17 mouse cellular contexts compared by ENCODE assay signal in the genomic region with DNA sequence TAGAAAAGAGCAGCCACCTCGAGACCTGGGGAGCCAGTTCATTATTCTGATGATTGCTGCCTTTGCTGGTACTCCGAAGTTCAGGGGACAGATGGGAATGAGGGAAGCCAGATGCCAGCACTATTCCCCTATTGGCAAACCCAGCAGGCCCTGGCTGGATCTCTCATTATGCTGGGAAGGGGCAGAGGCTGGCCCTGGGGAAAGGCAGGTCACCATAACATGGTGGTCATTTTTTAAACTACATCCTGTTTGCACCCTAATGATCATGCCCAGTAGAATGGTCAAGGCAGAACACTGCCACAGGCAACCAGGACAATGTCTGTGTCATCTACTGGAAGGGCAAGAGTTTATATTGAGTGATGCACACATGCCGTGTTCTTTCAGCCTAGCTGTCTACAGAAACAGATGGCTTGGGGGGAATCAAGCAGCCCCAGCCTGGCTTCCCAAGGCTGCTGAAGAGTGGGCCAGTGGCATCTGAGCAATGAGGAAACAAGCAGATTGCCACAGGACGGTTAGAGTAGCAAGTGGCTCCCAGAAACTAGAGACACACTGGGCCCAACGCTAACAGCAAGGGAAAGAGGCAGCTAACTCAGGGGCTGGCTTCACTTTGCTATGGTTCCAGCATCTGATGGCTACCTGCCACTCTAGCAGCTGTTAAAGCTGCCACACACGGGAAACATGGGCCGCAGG.
DNase-seq lines count a peak whose midpoint lies in the region; ATAC-seq and TF ChIP-seq lines count a peak whose summit lies in the region.
"Had no signal": no experiment of that assay in that cellular context is flagged by ENCODE, and none has a peak within 500 bp of the region (broad histone marks: within the 10 kb centered on the region; RNA-seq: fewer than 3 reads in every experiment).

No protein-coding gene starts in this region.

- H3K9me3 ChIP-seq in forebrain, embryonic 13.5 days (replicated peaks), result no peaks in the 10 kb centered on the region
- H3K9me3 ChIP-seq in forebrain, embryonic 12.5 days, result no peaks in the 10 kb centered on the region
- H3K9me3 ChIP-seq in forebrain, embryonic 14.5 days (replicated peaks; ENCODE audit: control insufficient read depth, low read length), result no peaks in the 10 kb centered on the region; the same call in 1 of the 2 replicates
- H3K9me3 ChIP-seq in stomach, postnatal 0 days (ENCODE audit: control insufficient read depth, low read length), result no peaks in the 10 kb centered on the region
- H3K9me3 ChIP-seq: embryonic facial prominence, embryonic 13.5 days; hindbrain, embryonic 10.5 days; intestine, embryonic 15.5 days; limb, embryonic 13.5 days had no signal

- TF ChIP-seq EP300 in stomach, postnatal 0 days (optimal IDR thresholded peaks at IDR 0.05), result no peak

- H3K4me3 ChIP-seq in forebrain, embryonic 13.5 days, result no peak overlapping the region
- no peak overlapping the region for H3K4me3 ChIP-seq in forebrain, embryonic 12.5 days (replicated peaks)
- no peak overlapping the region for H3K4me3 ChIP-seq in forebrain, embryonic 14.5 days (ENCODE audit: low read depth, low read length)
- H3K4me3 ChIP-seq in stomach, postnatal 0 days (ENCODE audit: low read depth, low read length), result no peak overlapping the region
- H3K4me3 ChIP-seq: embryonic facial prominence, embryonic 13.5 days; hindbrain, embryonic 10.5 days; intestine, embryonic 15.5 days; limb, embryonic 13.5 days; midbrain, embryonic 13.5 days had no signal

- WGBS in forebrain, embryonic 13.5 days, result 78% methylated on average over 7 of the region's 7 CpGs
- 85% methylated on average over 7 of the region's 7 CpGs for WGBS in forebrain, embryonic 12.5 days
- WGBS in forebrain, embryonic 14.5 days, result 72% methylated on average over 7 of the region's 7 CpGs
- WGBS in stomach, postnatal 0 days, result 72% methylated on average over 7 of the region's 7 CpGs

- H3K9ac ChIP-seq in forebrain, embryonic 13.5 days, result no peak overlapping the region
- H3K9ac ChIP-seq in forebrain, embryonic 12.5 days, result no peak overlapping the region
- H3K9ac ChIP-seq in forebrain, embryonic 14.5 days (ENCODE audit: low read length), result no peak overlapping the region
- H3K9ac ChIP-seq in stomach, postnatal 0 days (ENCODE audit: low read length), result no peak overlapping the region
- H3K9ac ChIP-seq: embryonic facial prominence, embryonic 13.5 days; intestine, embryonic 15.5 days; limb, embryonic 13.5 days; liver, embryonic 14.5 days; midbrain, embryonic 13.5 days had no signal

- no peaks in the 10 kb centered on the region for H3K27me3 ChIP-seq in forebrain, embryonic 13.5 days
- H3K27me3 ChIP-seq in forebrain, embryonic 12.5 days, result no peaks in the 10 kb centered on the region
- H3K27me3 ChIP-seq in forebrain, embryonic 14.5 days (replicated peaks; ENCODE audit: control insufficient read depth, insufficient read depth, low read length), result no peaks in the 10 kb centered on the region
- no peaks in the 10 kb centered on the region for H3K27me3 ChIP-seq in stomach, postnatal 0 days (ENCODE audit: control insufficient read depth, insufficient read depth, low read length)
- H3K27me3 ChIP-seq: embryonic facial prominence, embryonic 13.5 days; intestine, embryonic 15.5 days; limb, embryonic 13.5 days; midbrain, embryonic 13.5 days had no signal

- ATAC-seq in forebrain, embryonic 13.5 days, result no peak
- no peak for ATAC-seq in forebrain, embryonic 12.5 days (ENCODE audit: low FRiP score)
- ATAC-seq in forebrain, embryonic 14.5 days, result no peak
- no peak for ATAC-seq in stomach, postnatal 0 days (ENCODE audit: low FRiP score, low TSS enrichment)
- ATAC-seq: intestine, embryonic 15.5 days; midbrain, embryonic 13.5 days had no signal

- DNase-seq in cerebellum, adult 11 months, result peak; percentile 27
- DNase-seq in forebrain, embryonic 14.5 days (ENCODE audit: low spot score), result peak; percentile 50
- peak; percentile 54 for DNase-seq in layer of hippocampus, adult 9-10 months (ENCODE audit: low spot score)
- no peak for DNase-seq in stomach, postnatal 0 days (ENCODE audit: low spot score)
- no peak for DNase-seq in urinary bladder, postnatal 4 days (ENCODE audit: low spot score in 2 of 2)
- no peak for DNase-seq in embryo, embryonic 9.5 days (ENCODE audit: extremely low spot score)
- DNase-seq: adrenal gland, adult 2 months; thymus, adult 2 months had no signal

- peak overlapping the region; percentile 40; the same call in 1 of the 2 replicates for H3K27ac ChIP-seq in forebrain, embryonic 13.5 days
- no peak overlapping the region for H3K27ac ChIP-seq in forebrain, embryonic 12.5 days
- peak overlapping the region; percentile 27; the same call in 1 of the 2 replicates for H3K27ac ChIP-seq in forebrain, embryonic 14.5 days (ENCODE audit: low read depth, low read length)
- no peak overlapping the region for H3K27ac ChIP-seq in stomach, postnatal 0 days (replicated peaks)
- H3K27ac ChIP-seq: embryonic facial prominence, embryonic 13.5 days; hindbrain, embryonic 10.5 days; intestine, embryonic 15.5 days; kidney, postnatal 0 days; limb, embryonic 13.5 days; liver, embryonic 14.5 days; midbrain, embryonic 13.5 days had no signal

- 0 out of 2 replicates have a peak, but pooled peaks cover 4% of the 10 kb centered on the region for H3K4me1 ChIP-seq in forebrain, embryonic 13.5 days
- H3K4me1 ChIP-seq in forebrain, embryonic 12.5 days, result peaks cover 10% of the 10 kb centered on the region
- H3K4me1 ChIP-seq in forebrain, embryonic 14.5 days (ENCODE audit: control insufficient read depth, insufficient read depth, low read length), result peaks cover 5% of the 10 kb centered on the region; the same call in 1 of the 2 replicates
- H3K4me1 ChIP-seq in stomach, postnatal 0 days (replicated peaks; ENCODE audit: control insufficient read depth, insufficient read depth), result no peaks in the 10 kb centered on the region
- H3K4me1 ChIP-seq: embryonic facial prominence, embryonic 13.5 days; limb, embryonic 13.5 days had no signal

- TF ChIP-seq CTCF in stomach, postnatal 0 days (IDR thresholded peaks at IDR 0.05; ENCODE audit: low read depth), result no peak

- H3K4me2 ChIP-seq in forebrain, embryonic 13.5 days, result no peak overlapping the region
- H3K4me2 ChIP-seq in forebrain, embryonic 12.5 days, result no peak overlapping the region
- no peak overlapping the region for H3K4me2 ChIP-seq in forebrain, embryonic 14.5 days (ENCODE audit: low read length)
- no peak overlapping the region for H3K4me2 ChIP-seq in stomach, postnatal 0 days (replicated peaks; ENCODE audit: low read depth)
- H3K4me2 ChIP-seq: embryonic facial prominence, embryonic 13.5 days; intestine, embryonic 15.5 days; limb, embryonic 13.5 days; midbrain, embryonic 13.5 days had no signal

- 0 out of 2 replicates have a peak, but pooled peaks cover 3% of the 10 kb centered on the region for H3K36me3 ChIP-seq in forebrain, embryonic 13.5 days (ENCODE audit: poor library complexity, severe bottlenecking)
- no peaks in the 10 kb centered on the region for H3K36me3 ChIP-seq in forebrain, embryonic 12.5 days (replicated peaks)
- H3K36me3 ChIP-seq in forebrain, embryonic 14.5 days (ENCODE audit: control insufficient read depth, insufficient read depth, low read length), result no peaks in the 10 kb centered on the region
- no peaks in the 10 kb centered on the region for H3K36me3 ChIP-seq in stomach, postnatal 0 days (ENCODE audit: control insufficient read depth, insufficient read depth, low read length)
- H3K36me3 ChIP-seq: embryonic facial prominence, embryonic 13.5 days; hindbrain, embryonic 10.5 days; intestine, embryonic 15.5 days; limb, embryonic 13.5 days had no signal

Comparison
In these comparisons a context has a peak if more than half of its experiments do, and no peak if none do; other contexts are left out.
1. H3K27ac ChIP-seq: peak in forebrain, embryonic 13.5 days (single experiment) and forebrain, embryonic 14.5 days (single experiment); none in forebrain, embryonic 12.5 days (single experiment) and stomach, postnatal 0 days (single experiment).
2. DNase-seq: peak in cerebellum, adult 11 months (single experiment), forebrain, embryonic 14.5 days (single experiment) and layer of hippocampus, adult 9-10 months (single experiment); none in stomach, postnatal 0 days (single experiment), urinary bladder, postnatal 4 days (0 of 2) and embryo, embryonic 9.5 days (single experiment).